In genomic region chr7:13260746-13261700, GRCm38 (mm10) we compare ENCODE assay signal across 11 mouse cellular contexts. TPM values are rescaled to one million over a fixed set of nuclear protein-coding genes. Genes with fewer than 3 reads are reported as not detected.
A peak's percentile ranks its signal among the peaks of the same experiment; 100 is the strongest.
DNase-seq lines count a peak whose midpoint lies in the region; ATAC-seq lines count a peak whose summit lies in the region.
"Had no signal": no experiment of that assay in that cellular context is flagged by ENCODE, and none has a peak within 500 bp of the region (broad histone marks: within the 10 kb centered on the region; RNA-seq: fewer than 3 reads in every experiment).

No protein-coding gene starts in this region.

- H3K9me3 ChIP-seq in heart, embryonic 12.5 days (replicated peaks): no peaks in the 10 kb centered on the region
- no peaks in the 10 kb centered on the region for H3K9me3 ChIP-seq in hindbrain, embryonic 12.5 days (replicated peaks)

- 40% methylated on average over 50 of the region's 50 CpGs for WGBS in heart, embryonic 12.5 days
- WGBS in hindbrain, embryonic 12.5 days: 54% methylated on average over 50 of the region's 50 CpGs

- H3K27ac ChIP-seq in heart, embryonic 12.5 days (ENCODE audit: poor library complexity, severe bottlenecking): no peak overlapping the region
- no peak overlapping the region for H3K27ac ChIP-seq in hindbrain, embryonic 12.5 days
- H3K27ac ChIP-seq: heart, adult 2 months had no signal

- no peak for ATAC-seq in heart, embryonic 12.5 days (ENCODE audit: insufficient number of reproducible peaks, low FRiP score)
- ATAC-seq in hindbrain, embryonic 12.5 days (ENCODE audit: low FRiP score): peak; percentile 21; the same call in 1 of the 2 replicates

- peaks cover 18% of the 10 kb centered on the region for H3K27me3 ChIP-seq in heart, embryonic 12.5 days (replicated peaks)
- no peaks in the 10 kb centered on the region for H3K27me3 ChIP-seq in hindbrain, embryonic 12.5 days

- 0 out of 2 replicates have a peak overlapping the region, but pooled peaks have one; percentile 17 for H3K4me2 ChIP-seq in heart, embryonic 12.5 days
- H3K4me2 ChIP-seq in hindbrain, embryonic 12.5 days (replicated peaks): 0 out of 2 replicates have a peak overlapping the region, but pooled peaks have one; percentile 13

- H3K36me3 ChIP-seq in heart, embryonic 12.5 days: peaks cover 8% of the 10 kb centered on the region; the same call in 1 of the 2 replicates
- 0 out of 2 replicates have a peak, but pooled peaks cover 12% of the 10 kb centered on the region for H3K36me3 ChIP-seq in hindbrain, embryonic 12.5 days

- no peak overlapping the region for H3K4me3 ChIP-seq in heart, embryonic 12.5 days
- no peak overlapping the region for H3K4me3 ChIP-seq in hindbrain, embryonic 12.5 days
- H3K4me3 ChIP-seq: heart, adult 2 months had no signal

- no peak overlapping the region for H3K9ac ChIP-seq in heart, embryonic 12.5 days
- no peak overlapping the region for H3K9ac ChIP-seq in hindbrain, embryonic 12.5 days

- intact Hi-C loops in heart, postnatal 25 days (cut with DNase I): no loop called here

- no peaks in the 10 kb centered on the region for H3K4me1 ChIP-seq in heart, embryonic 12.5 days (replicated peaks)
- no peaks in the 10 kb centered on the region for H3K4me1 ChIP-seq in hindbrain, embryonic 12.5 days

- no peak for DNase-seq in heart, postnatal 25 days (ENCODE audit: low spot score)
- DNase-seq in right cerebral cortex, postnatal 14 days: peak; percentile 55
- no peak for DNase-seq in right cerebral cortex, adult 2 months (ENCODE audit: low spot score in 2 of 2)
- no peak for DNase-seq in spleen, postnatal 10 days (ENCODE audit: low spot score in 2 of 2)
- DNase-seq in thymus, adult 18-20 months: no peak

RNA-seq across cellular contexts. Expression of gene Lig1, which starts 16.1 kb away (rescaled TPM):
- polyA plus RNA-seq in heart, embryonic 12.5 days (2016; fragmentation: Nextera tagmentation; extraction: Ambion mirVana): 67.8 and 72.2 TPM in 2 replicates
- 1 to 10 TPM; 3.9 to 4.0 TPM for total RNA-seq in heart, postnatal 25 days (2021)
- 74.2 and 78.5 TPM in 2 replicates for polyA plus RNA-seq in hindbrain, embryonic 12.5 days (2016; fragmentation: Nextera tagmentation; extraction: Ambion mirVana)

RNA-seq across cellular contexts. Expression of gene Zswim9, which starts 17.5 kb away (rescaled TPM):
- 8.3 and 8.5 TPM in 2 replicates for polyA plus RNA-seq in heart, embryonic 12.5 days (2016; fragmentation: Nextera tagmentation; extraction: Ambion mirVana)
- 1 to 10 TPM; 7.6 to 7.8 TPM for total RNA-seq in heart, postnatal 25 days (2021)
- polyA plus RNA-seq in hindbrain, embryonic 12.5 days (2016; fragmentation: Nextera tagmentation; extraction: Ambion mirVana): 17.3 and 19.0 TPM in 2 replicates

RNA-seq across cellular contexts. Expression of gene Vmn1r89, which starts 48.2 kb away (rescaled TPM):
- polyA plus RNA-seq in heart, embryonic 12.5 days (2016; fragmentation: Nextera tagmentation; extraction: Ambion mirVana): not detected in 2 replicates
- total RNA-seq in heart, postnatal 25 days (2021): not detected
- not detected in 2 replicates for polyA plus RNA-seq in hindbrain, embryonic 12.5 days (2016; fragmentation: Nextera tagmentation; extraction: Ambion mirVana)
- total RNA-seq: heart, adult 2 months; left cerebral cortex, postnatal 10 days; MEL; neutrophil, adult 5-6 weeks had no signal
- polyA plus RNA-seq: heart, adult 2 months had no signal
